Mouse (Mus musculus) neural tube, embryonic 10.5 days (tissue): ENCODE data around the gene Zfp493.
"Not testable (repeated sequence)": the region's sequence is repeated elsewhere in the genome, so short reads cannot be mapped to it uniquely, and the experiment has no call there.

Experiments used
- DNase-seq: peaks from one replicate; pipeline ENCODE4 v3.0.0-alpha.2; 2017; ENCODE audit warnings: low spot score; ENCODE audit errors: extremely low spot score

Gene Zfp493

GRCm38 (mm10) chr13:67779265-67780221 lies at the start of gene Zfp493:
Gene Zfp493, plus strand, starts transcription at chr13:67779693.
- peak; percentile 73 for DNase-seq

- DNase-seq, result not testable (repeated sequence)
Measured at GRCm38 (mm10) chr13:67734391-67734790, 45.1 kb upstream of the Zfp493 start.

GRCm38 (mm10) chr13:67742941-67743340 lies 36.6 kb upstream of the Zfp493 start:
- DNase-seq, result no peak

GRCm38 (mm10) chr13:67743896-67744295 lies 35.6 kb upstream of the Zfp493 start:
- DNase-seq, result no peak

DNA sequence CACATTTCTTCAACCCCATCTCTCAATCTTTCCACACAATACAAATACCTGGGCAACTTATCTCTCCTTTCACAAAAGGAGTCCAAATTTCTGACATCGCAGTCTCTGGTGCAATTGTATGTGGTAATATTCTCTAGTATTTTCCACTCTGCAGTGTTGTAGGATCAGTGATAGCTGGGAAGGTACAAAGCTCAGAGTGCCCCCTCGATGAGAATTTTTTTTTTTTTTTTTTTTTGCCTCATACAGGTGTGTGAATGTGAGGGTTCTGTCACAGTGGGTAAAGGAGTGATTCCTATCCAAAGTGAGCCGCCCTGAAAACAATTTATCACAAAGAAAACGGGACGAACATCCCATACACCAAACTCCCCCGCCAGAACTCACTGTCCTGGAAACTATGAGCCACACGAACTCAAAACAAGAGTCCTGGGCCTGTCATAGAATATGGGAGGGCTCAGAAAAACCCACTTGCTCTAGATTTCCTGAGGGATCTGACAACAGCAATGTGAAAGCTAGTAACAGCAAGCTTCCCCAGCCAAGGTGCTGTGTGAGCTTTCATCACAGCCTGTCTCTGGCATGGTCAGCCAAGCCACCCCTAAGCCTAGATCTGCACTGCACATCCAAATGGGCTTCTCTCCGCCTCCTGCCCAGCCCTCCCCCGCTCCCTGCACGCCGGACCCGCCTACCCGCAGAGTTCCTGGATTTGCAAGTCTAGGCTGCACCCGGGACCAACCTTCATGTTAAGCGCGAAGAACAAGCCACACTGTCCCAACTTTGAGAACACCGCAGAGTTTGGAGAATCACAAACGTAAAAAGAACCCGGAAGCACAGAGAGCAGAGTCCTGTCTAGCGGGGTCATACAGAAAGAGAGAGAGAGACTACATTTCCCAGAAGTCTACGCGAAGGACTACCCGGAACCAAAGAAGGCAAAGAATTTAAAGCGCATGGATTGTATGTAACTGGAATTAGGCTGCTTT lies 24.9 kb upstream of the Zfp493 start, which contains the start of gene Zfp85:
Zfp85 (minus strand) TSS at position 896 of the 974 bp plus-strand sequence.
- DNase-seq, result peak; percentile 77

DNA sequence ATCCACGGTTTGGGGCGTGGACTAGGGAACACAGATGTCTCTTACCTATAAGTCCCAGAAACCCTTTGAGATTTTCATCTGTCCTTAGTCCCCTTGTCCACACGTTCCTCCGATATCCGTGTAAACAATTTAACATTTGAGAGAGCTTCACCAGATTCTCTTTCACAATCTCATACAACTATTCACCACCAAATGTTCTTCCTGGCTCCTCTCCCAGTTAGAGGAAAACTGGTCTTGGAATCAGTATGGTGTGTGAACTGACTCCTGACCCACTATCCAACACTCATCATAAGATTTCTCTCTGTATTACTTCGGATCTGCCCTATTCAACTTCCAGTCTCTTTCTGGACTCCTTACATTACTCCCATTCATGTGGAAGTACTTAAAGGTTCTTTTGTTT lies 23.7 kb upstream of the Zfp493 start:
- no peak for DNase-seq

- no peak for DNase-seq
Measured at GRCm38 (mm10) chr13:67759966-67760365, 19.5 kb upstream of the Zfp493 start.

DNA sequence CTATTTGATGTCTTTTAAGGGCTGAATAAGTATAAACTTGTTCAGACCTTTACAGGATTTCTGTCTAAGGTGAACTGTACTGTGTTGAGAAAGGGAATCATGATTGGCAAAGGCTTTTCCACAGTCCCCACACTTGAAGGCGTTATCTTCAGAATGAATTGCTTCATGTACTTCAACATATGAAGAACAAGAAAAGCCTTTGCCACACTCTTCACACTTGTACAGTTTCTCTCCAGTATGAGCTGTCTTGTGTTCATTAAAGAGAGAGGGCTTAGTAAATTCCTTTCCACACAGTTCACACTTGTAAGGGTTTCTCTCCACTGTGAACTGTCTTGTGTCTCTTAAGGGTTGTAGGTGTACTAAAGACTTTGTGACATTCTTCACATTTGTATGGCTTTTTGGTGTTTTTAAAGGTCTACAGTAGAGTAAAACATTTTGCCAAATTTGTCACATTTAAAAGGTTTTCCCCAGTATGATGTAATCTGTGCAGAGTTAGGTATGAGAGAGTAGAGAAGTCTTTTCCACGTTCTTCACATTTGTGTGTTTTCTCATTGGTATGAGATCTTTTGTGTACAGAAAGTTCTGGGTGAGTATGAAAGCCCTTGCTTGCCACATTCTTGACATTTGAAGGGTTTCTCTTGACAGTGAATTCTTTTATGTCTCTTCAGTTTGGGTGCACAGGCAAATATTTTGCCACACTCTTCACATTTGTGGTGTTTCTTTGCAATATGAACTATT lies 16.3 kb upstream of the Zfp493 start:
- no peak for DNase-seq

GRCm38 (mm10) chr13:67791921-67792455 lies 12.5 kb downstream of the Zfp493 start:
- no peak for DNase-seq

DNA sequence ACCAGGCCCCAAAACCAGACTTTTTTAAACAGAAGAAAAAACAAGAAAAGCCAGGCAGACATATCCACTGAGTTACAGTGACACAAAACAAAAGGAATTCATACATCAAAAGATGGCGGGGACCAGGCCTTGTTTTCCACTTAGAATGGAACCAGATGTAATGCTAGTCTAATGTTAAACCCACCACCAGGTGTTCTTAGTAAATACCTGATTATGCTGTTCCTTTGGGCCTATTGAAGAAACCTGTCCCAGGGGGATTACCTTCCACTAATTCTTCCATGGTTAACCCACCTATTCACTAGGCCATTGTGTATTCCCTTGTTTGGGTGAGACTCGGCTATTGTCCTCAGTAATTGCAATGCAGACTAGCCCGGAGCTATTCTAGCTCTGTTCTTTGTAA lies 19.1 kb downstream of the Zfp493 start:
- DNase-seq, result no peak

DNA sequence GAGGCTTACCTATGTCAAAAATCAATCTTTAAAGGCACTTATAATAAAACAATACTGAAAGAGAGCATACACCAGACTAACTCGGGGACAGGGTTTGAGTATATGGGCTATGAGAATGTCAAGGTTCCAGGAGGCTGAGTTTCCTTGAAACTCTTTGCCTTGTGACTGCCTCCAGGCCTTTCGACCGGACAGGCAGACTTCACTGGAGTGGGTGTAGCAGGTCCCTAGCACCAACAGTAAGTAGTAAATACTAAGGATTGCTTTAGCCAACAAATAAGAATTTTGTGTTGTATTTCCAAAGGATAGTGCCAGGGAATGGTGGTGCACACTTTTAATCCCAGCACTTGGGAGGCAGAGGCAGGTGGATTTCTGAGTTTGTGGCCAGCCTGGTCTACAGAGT lies 19.7 kb downstream of the Zfp493 start:
- DNase-seq, result not testable (repeated sequence)

DNA sequence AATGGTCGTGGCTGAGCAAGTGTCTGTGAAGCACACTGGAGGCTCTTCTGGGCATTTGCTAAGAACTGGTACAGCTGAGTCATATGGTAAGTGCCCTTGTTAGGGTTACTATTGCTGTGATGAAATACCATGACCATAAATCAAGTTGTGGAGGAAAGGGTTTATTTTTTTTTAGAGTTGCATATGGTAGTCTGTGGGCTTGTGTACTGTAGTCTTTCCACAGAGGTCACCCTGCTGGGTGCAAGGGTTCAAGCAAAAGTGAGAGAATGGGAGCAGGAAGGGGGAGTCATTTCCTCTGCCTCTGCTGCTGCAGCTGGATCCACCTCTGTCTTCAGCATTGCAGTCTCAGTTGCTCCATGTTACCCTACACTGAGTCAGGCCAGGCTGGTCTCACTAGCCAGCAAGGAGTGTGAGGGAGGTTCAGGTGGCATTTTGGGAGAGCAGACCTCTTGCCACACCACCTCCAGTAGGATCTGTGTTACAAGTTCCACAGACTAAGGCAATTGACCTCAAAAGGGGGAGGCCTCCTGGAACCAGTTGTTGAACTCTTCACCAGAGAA lies 32.2 kb downstream of the Zfp493 start:
- no peak for DNase-seq

DNA sequence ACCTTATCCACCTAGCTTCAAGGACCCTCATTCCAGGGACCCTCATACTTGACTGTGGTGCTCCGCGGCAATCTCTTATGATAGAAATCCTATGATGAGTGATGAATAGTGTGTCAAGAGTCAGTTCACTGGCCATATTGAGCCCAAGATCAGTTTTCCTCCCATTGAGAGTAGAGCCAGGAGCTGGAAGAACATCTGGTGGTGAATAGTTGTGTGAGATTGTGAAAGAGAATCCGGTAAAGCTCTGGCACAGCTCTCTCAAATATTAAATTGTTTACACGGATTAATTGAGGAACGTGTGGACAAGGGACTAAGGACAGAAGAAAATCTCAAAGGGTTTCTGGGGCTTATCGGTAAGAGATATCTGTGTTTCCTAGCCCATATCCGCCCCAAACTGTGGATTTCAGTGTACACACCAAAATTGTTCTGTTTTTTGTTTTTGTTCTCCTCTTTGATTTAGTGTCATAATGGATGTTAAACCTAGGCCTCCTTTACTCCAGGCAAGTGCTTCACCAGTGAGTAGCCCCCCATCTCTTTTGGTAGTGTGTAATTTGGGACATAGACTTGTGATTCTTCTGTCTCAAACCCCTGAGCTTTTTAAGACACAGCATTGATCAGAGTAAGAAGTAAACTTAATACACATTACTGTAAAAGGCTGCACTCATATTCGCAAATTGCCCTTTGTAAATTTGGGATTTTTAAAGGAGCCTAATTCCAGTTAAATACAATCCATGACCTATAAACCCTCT lies 33.6 kb downstream of the Zfp493 start:
- no peak for DNase-seq

GRCm38 (mm10) chr13:67813710-67814660 lies 34.5 kb downstream of the Zfp493 start, which contains the start of gene Zfp273:
Gene Zfp273, plus strand, starts transcription at chr13:67813740.
- DNase-seq, result peak; percentile 88

- DNase-seq, result no peak
Measured at GRCm38 (mm10) chr13:67818636-67819035, 39.1 kb downstream of the Zfp493 start.

DNA sequence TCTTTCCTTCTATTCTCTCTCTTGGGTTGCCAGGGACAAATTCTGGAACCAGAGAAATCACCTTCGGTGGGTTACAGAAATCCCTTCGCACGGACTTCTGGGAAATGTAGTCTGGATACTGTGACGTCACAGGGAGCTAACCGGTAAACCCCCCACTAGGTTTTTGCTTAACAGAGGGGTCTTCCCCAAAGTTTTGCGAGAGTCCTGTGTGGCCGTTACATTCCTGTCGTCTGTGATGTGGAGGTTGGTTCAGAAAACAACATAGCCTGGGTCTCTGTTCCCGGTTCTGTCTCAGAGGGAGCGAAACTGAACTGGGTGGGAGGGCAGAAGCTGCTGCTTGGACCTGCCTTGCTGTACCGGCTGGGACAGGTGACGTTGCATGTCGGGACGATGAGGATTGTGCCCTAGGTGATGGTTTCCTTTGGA lies 51.4 kb downstream of the Zfp493 start, which contains the start of gene Gm10037:
Gm10037 (plus strand) TSS at position 196 of the 426 bp plus-strand sequence.
- DNase-seq, result peak; percentile 62

DNA sequence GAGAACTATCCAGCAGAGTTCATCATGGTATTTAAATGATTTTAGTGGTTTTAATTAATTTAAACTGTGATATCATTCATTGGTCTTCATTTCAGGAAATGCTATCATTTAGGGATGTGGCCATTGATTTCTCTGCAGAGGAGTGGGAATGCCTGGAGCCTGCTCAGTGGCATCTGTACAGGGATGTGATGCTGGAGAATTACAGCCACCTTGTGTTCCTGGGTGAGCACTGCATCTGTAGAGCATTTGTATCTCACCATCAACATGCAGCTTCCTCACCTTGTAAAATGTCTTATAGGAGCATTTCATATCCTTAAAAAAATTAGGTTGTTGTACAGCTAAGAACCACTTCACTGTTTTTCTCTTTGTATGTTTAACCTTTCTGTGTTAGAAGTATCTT lies 53.6 kb downstream of the Zfp493 start:
- not testable (repeated sequence) for DNase-seq
